Mouse (Mus musculus): Measurements from ENCODE around the gene Hormad1. TPM values are rescaled to one million over a fixed set of nuclear protein-coding genes. Genes with fewer than 3 reads are reported as not detected.
"Not testable (repeated sequence)": the region's sequence is repeated elsewhere in the genome, so short reads cannot be mapped to it uniquely, and the experiment has no call there.

Hormad1 gene
- total RNA-seq, 2 experiments from 2014 or later: not detected

GRCm38 (mm10) chr3:95588604-95589086 lies 29.2 kb downstream of the Hormad1 start, which contains the start of gene Golph3l:
Golph3l (plus strand) TSS chr3:95588934.
- no peak for TF ChIP-seq CTCF (IDR thresholded peaks at IDR 0.05)
- intact Hi-C loops (cut with DNase I): no loop called here
- H3K27ac ChIP-seq: peak within 1 kb of the TSS; percentile 90
- peak within 1 kb of the TSS; percentile 90 for H3K4me3 ChIP-seq
- peak; percentile 94 for DNase-seq

GRCm38 (mm10) chr3:95598734-95599133 lies 39.3 kb downstream of the Hormad1 start:
- DNase-seq: no peak
- Histone ChIP-seq H3K4me3 (no peak overlapping the region), H3K27ac (no peak overlapping the region)
- intact Hi-C loops (cut with DNase I): no loop called here
- no peak for TF ChIP-seq CTCF (IDR thresholded peaks at IDR 0.05)

GRCm38 (mm10) chr3:95601287-95601686 lies 41.8 kb downstream of the Hormad1 start:
- Histone ChIP-seq H3K4me3 (no peak overlapping the region), H3K27ac (no peak overlapping the region)
- intact Hi-C loops (cut with DNase I): no loop called here
- TF ChIP-seq CTCF (IDR thresholded peaks at IDR 0.05): no peak
- no peak for DNase-seq

GRCm38 (mm10) chr3:95606096-95606495 lies 46.6 kb downstream of the Hormad1 start:
- Histone ChIP-seq H3K27ac (no peak overlapping the region), H3K4me3 (no peak overlapping the region)
- intact Hi-C loops (cut with DNase I): no loop called here
- no peak for DNase-seq
- no peak for TF ChIP-seq CTCF (IDR thresholded peaks at IDR 0.05)

- no peak for DNase-seq
- no peak overlapping the region for H3K4me3 ChIP-seq
- TF ChIP-seq CTCF (IDR thresholded peaks at IDR 0.05): no peak
- intact Hi-C loops (cut with DNase I): no loop called here
- H3K27ac ChIP-seq: no peak overlapping the region
Observed at GRCm38 (mm10) chr3:95609195-95609594, 49.7 kb downstream of the Hormad1 start.

- TF ChIP-seq CTCF (IDR thresholded peaks at IDR 0.05): no peak
Observed at GRCm38 (mm10) chr3:95613996-95614395, 54.5 kb downstream of the Hormad1 start.

GRCm38 (mm10) chr3:95618511-95618910 lies 59.0 kb downstream of the Hormad1 start:
- intact Hi-C loops (cut with DNase I): no loop called here
- no peak overlapping the region for H3K27ac ChIP-seq
- no peak for DNase-seq
- no peak overlapping the region for H3K4me3 ChIP-seq
- TF ChIP-seq CTCF (IDR thresholded peaks at IDR 0.05): no peak

More at GRCm38 (mm10) chr3:95613996-95614395, 54.5 kb downstream of the Hormad1 start:
- intact Hi-C loops (cut with DNase I): no loop called here
- DNase-seq: no peak
- no peak overlapping the region for H3K4me3 ChIP-seq
- no peak overlapping the region for H3K27ac ChIP-seq

GRCm38 (mm10) chr3:95621241-95621640 lies 61.8 kb downstream of the Hormad1 start:
- intact Hi-C loops (cut with DNase I): no loop called here
- no peak overlapping the region for H3K4me3 ChIP-seq
- TF ChIP-seq CTCF (IDR thresholded peaks at IDR 0.05): no peak
- DNase-seq: no peak
- no peak overlapping the region for H3K27ac ChIP-seq

GRCm38 (mm10) chr3:95622421-95622820 lies 62.9 kb downstream of the Hormad1 start:
- intact Hi-C loops (cut with DNase I); H3K4me3 ChIP-seq; H3K27ac ChIP-seq; DNase-seq: not testable (repeated sequence)

GRCm38 (mm10) chr3:95623551-95623950 lies 64.1 kb downstream of the Hormad1 start:
- intact Hi-C loops (cut with DNase I): no loop called here
- Histone ChIP-seq H3K27ac (no peak overlapping the region), H3K4me3 (no peak overlapping the region)
- TF ChIP-seq CTCF (IDR thresholded peaks at IDR 0.05): no peak
- DNase-seq: no peak

GRCm38 (mm10) chr3:95623991-95624515 lies 64.6 kb downstream of the Hormad1 start:
- H3K27ac ChIP-seq: peak overlapping the region; percentile 99
- intact Hi-C loops (cut with DNase I); DNase-seq: not testable (repeated sequence)
- H3K4me3 ChIP-seq: peak overlapping the region; percentile 81

- intact Hi-C loops (cut with DNase I): no loop called here
- no peak for TF ChIP-seq CTCF (IDR thresholded peaks at IDR 0.05)
- Histone ChIP-seq H3K4me3 (peak within 1 kb of the TSS; percentile 81), H3K27ac (peak within 1 kb of the TSS; percentile 99)
- peak; percentile 98 for DNase-seq
Observed at GRCm38 (mm10) chr3:95624628-95625503, 65.4 kb downstream of the Hormad1 start, which contains the start of gene Ensa. Ensa (plus strand) TSS chr3:95624993.

- TF ChIP-seq CTCF (IDR thresholded peaks at IDR 0.05): no peak
- intact Hi-C loops (cut with DNase I): no loop called here
- Histone ChIP-seq H3K4me3 (no peak overlapping the region), H3K27ac (no peak overlapping the region)
- DNase-seq: no peak
Observed at GRCm38 (mm10) chr3:95627763-95628162, 68.3 kb downstream of the Hormad1 start.

All from gastrocnemius, adult 2 months (tissue).